Mouse (Mus musculus): Measurements from ENCODE around the gene E2f1.

Gene E2f1

DNA sequence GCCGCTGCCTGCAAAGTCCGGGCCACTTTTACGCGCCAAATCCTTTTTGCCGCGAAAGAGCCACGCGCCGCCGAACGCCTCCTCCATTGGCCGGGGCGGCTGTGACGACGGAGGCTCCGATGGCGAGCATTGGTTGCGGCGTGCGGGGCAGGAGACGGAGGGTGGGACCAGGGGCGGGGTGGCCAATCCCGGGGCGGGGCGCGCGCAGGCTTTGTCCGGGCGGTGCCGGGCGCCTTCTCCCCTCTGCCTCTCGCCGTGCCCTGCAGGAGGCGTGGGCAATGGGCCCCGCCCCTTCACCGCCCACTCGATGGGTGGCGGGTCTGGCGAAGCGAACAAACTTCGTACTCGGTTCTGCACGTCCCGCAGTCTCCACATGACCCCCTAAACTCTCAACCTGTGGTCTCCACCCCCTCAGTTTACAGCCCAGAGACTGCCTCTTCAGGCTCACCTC lies at the start of gene E2f1:
TSS of gene E2f1 (minus strand) at position 57 of the 451 bp plus-strand sequence.
- in situ Hi-C loops (cut with MboI, MseI) = no loop called here

GRCm38 (mm10) chr2:154617061-154617460 lies 47.4 kb upstream of the E2f1 start:
- in situ Hi-C loops (cut with MboI, MseI) = no loop called here

- in situ Hi-C loops (cut with MboI, MseI) = no loop called here
Observed at GRCm38 (mm10) chr2:154615674-154616073, 46.0 kb upstream of the E2f1 start.

DNA sequence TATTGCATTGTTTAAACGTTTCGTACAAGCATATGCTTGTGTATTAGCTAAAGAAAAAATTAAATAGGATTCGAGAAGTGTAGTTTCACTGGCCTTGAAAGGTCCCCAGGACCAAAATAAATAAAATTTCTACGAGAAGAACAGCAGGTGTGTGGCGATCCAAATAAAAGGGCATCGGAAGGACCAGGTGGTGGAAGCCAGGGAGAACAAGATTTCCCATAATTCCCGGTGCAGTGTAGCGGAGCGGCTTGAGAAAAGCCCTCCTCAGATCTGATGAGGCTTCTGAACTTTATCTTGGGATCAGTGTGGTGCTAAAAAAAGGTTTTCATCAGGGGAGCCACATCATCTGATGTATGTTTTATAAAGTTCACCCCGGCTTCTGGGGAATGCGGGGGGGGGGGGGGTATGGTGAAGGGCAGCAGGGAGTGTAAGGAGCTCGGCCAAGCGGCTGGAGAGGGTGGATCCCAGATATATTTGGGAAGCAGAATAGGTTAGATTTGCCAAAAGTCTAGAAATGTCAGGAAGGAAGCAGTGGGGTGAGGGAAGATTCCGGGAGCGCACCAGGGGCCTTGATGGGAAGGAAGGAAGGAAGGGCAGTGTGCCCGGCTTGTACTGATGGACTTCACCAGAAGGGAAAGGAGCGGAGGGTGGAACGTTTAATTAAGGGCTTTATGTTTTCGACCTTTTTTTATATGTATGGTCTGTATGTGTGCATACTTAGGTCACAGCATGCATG lies 45.3 kb upstream of the E2f1 start:
- in situ Hi-C loops (cut with MboI, MseI) = no loop called here

GRCm38 (mm10) chr2:154613118-154614115 lies 43.7 kb upstream of the E2f1 start, which contains the start of the genes Zfp341 and 4930519P11Rik:
Gene Zfp341 (plus strand): TSS chr2:154613297.
Gene 4930519P11Rik (minus strand): TSS chr2:154613437.
- in situ Hi-C loops (cut with MboI, MseI) = no loop called here

- in situ Hi-C loops (cut with MboI, MseI) = no loop called here
Observed at GRCm38 (mm10) chr2:154609050-154609767, 39.5 kb upstream of the E2f1 start.

GRCm38 (mm10) chr2:154606965-154607364 lies 37.3 kb upstream of the E2f1 start:
- in situ Hi-C loops (cut with MboI, MseI) = no loop called here

DNA sequence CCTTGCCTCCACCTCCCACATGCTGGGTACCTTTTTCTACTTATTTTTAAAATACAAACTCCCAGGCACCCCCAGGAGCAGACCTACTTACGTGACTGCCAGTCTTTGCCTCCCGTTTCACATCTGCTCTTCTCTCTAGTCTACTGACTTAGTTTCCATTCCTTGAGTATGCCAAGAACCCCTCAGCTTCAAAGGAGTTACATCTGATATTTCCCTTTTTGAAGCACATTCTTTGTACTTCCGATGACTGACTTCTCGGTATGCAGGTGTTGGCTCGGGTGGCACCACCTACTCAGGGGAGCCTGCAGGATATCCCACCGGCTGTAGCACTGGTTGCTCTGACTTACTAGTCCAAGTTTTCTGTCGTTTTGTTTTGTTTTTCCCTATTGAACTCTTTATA lies 34.5 kb upstream of the E2f1 start:
- in situ Hi-C loops (cut with MboI, MseI) = no loop called here

GRCm38 (mm10) chr2:154603638-154604153 lies 34.0 kb upstream of the E2f1 start, which contains the start of gene Pxmp4:
Gene Pxmp4 (minus strand): TSS chr2:154603708.
- in situ Hi-C loops (cut with MboI, MseI) = no loop called here

DNA sequence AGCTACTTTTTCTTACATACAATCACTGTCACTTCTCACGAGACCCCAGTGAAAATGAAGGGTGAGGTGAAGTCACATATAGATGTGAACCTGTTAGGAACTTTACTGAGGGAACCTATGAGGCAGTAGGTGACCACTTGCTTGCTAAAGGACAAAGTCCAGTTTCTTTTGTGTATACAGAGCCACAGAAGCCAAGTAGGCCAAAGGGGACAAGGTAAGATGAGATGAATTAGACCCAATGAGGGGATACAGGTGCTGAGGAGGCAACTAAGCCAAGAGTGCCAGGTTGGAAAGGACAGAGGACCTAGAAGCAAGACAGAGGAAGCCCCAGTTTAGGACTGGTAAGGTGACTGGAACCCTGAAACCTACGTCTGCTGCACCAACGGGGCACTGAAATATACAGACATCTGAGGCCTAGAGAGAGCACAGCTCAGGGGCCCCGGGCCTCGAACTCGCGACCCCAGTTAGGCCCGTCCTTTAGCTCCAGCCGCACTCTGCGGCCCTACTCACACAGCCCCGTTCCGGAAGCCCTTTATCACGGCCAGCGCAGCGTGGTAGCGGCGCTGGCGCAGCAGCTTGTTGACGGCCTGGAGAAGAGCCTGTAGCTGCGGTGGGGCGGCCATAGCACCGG lies 33.4 kb upstream of the E2f1 start:
- in situ Hi-C loops (cut with MboI, MseI) = no loop called here

GRCm38 (mm10) chr2:154601324-154601723 lies 31.6 kb upstream of the E2f1 start:
- in situ Hi-C loops (cut with MboI, MseI) = no loop called here

DNA sequence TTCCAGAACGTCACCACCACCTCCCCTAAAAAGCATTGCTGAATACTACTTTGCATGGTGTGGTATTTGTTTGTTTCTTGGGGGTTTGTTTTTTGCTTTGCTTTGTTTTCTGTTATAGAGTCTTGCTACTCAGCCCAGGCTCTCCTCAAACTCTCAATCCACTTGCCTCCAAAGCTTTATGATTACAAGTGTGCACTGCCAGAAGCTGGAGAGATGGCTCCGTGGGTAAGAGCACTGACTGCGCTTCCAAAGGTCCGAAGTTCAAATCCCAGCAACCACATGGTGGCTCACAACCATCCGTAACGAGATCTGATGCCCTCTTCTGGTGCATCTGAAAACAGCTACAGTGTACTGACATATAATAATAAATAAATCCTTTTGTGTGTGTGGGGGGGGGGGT lies 30.9 kb upstream of the E2f1 start:
- in situ Hi-C loops (cut with MboI, MseI) = no loop called here

DNA sequence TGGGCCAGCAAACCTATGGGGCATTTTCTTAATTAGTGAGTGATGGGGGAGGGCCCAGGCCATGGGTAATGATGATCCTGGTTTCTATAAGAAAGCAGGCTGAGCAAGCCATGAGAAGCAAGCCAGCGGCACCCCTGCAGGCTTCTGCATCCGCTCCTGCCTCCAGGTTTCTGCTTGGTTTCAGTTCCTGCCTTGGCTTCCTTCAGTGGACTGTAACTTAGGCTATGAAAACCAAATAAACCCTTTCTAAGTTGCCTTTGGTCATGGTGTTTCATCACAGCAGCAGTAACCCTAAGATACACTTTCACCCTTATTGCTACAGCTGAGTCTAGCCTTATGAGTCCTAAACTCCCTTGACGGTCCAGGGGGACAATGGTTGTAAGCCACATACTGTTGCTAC lies 27.7 kb upstream of the E2f1 start:
- in situ Hi-C loops (cut with MboI, MseI) = no loop called here

- in situ Hi-C loops (cut with MboI, MseI) = no loop called here
Observed at GRCm38 (mm10) chr2:154595775-154596174, 26.1 kb upstream of the E2f1 start.

DNA sequence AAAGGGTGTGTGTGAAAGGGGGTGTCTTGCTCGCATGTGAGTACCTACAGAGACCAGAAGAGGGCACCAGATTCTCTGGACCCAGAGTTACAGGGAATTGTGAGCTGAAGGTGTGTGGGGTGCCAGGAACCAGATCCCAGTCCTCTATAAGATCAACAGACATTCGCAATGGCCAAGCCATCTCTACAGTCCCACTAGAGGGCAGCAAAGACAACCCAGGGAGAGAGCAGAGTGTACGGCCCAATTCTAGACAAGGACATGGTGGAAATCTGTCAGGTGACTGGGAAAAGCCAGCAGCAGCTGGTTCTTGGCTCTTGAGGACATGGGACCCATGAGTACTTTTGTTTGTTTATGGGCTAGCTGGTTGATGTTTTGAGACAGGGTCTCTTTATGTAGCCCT lies 23.3 kb upstream of the E2f1 start:
- in situ Hi-C loops (cut with MboI, MseI) = no loop called here

DNA sequence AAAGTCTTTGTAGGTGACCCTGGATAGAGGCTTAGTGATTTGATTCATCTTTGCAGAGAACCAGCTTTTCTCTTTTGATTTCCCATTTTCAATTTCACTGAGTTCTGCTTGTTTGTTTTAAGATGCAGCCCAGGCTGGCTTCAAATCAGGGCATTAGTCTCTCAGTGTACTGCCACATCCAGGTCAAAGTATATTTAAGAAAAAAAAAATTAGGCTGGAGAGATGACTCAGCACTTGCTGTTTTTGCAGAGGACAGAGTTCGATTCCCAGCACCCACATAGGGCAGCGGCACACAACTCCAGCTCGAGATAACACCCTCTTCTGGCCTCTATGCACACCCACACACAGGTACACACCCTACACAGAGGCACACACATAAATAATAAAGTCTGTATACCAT lies 21.5 kb upstream of the E2f1 start:
- in situ Hi-C loops (cut with MboI, MseI) = no loop called here

- in situ Hi-C loops (cut with MboI, MseI) = no loop called here
Observed at GRCm38 (mm10) chr2:154589051-154589450, 19.4 kb upstream of the E2f1 start.

DNA sequence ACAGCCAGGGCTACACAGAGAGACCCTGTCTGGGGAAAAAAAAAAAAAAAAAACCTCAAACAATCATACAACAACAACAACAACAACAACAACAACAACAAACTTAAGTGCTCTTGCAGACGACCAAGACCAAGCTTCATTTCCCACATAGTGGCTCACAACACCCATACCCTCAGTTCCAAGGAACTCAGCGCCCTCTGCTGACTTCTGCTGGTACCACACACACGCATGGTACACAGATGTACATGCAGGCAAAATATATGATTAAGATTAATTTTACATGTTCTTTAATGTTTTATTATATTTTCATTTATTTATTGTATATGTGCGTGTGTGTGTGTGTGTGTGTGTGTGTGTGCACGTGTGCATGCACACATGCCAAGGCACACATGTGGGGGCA lies 16.7 kb upstream of the E2f1 start:
- in situ Hi-C loops (cut with MboI, MseI) = no loop called here

DNA sequence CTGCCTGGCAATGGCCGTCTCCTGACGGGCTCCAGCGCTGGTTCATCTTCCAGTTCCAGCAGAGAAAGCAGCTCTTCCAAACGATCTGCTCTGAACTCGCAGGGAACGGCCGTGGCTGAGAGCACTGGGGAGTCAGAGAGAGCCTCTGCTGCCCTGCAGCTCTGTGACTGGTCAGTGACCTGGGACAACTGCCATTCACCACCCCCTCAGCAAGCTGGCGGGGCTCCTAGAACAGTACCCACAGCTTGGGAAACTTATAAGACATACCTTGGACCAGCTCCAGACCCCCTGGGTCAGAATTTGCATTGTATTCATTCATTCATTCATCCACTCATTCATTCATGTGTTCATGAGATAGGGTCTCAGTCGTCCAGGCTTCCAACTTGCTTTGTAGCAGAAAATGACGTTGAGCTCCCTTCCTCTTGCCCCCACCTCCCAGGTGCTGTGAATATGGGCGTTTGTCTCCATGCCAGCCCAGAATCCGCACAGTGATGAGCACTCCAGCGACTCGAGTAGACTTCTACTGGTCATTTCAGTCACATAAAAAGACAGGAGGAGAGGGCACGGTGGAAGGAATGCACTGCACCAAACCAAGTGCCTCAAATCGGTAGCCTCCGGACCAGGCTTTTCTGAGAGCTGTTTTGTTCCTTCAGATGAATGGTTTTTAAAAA lies 15.4 kb upstream of the E2f1 start:
- in situ Hi-C loops (cut with MboI, MseI) = no loop called here

Measured in T-helper 17 cell (primary cell).